15 mouse cellular contexts compared by ENCODE assay signal in genomic region chr5:77089901-77090300, GRCm38 (mm10). TPM values are rescaled to one million over a fixed set of nuclear protein-coding genes. Genes with fewer than 3 reads are reported as not detected.
DNase-seq lines count a peak whose midpoint lies in the region; ATAC-seq and TF ChIP-seq lines count a peak whose summit lies in the region.
"Had no signal": no experiment of that assay in that cellular context is flagged by ENCODE, and none has a peak within 500 bp of the region (broad histone marks: within the 10 kb centered on the region; RNA-seq: fewer than 3 reads in every experiment).

No protein-coding gene starts in this region.

- no peak for TF ChIP-seq POLR2A in brain, embryonic 14.5 days (IDR thresholded peaks at IDR 0.05; ENCODE audit: borderline replicate concordance, extremely low read depth, insufficient read depth, insufficient read length, poor library complexity, severe bottlenecking)

- no peak for TF ChIP-seq CTCF in brain, embryonic 14.5 days (IDR thresholded peaks at IDR 0.05; ENCODE audit: borderline replicate concordance, extremely low read depth, insufficient read depth, insufficient read length)
- no peak for TF ChIP-seq CTCF in hindbrain, postnatal 0 days (IDR thresholded peaks at IDR 0.05; ENCODE audit: low read depth)

- no peak overlapping the region for H3K4me3 ChIP-seq in hindbrain, embryonic 13.5 days
- no peak overlapping the region for H3K4me3 ChIP-seq in hindbrain, embryonic 10.5 days
- no peak overlapping the region for H3K4me3 ChIP-seq in forebrain, embryonic 13.5 days
- H3K4me3 ChIP-seq in hindbrain, postnatal 0 days (ENCODE audit: low read length) = no peak overlapping the region
- H3K4me3 ChIP-seq: embryonic facial prominence, embryonic 13.5 days; heart, adult 2 months; left cerebral cortex, adult 2 months; limb, embryonic 10.5 days had no signal

- WGBS in hindbrain, embryonic 13.5 days = 36% methylated on average over 8 of the region's 8 CpGs
- WGBS in hindbrain, embryonic 10.5 days = 56% methylated on average over 8 of the region's 8 CpGs
- 6% methylated on average over 8 of the region's 8 CpGs for WGBS in forebrain, embryonic 13.5 days
- WGBS in hindbrain, postnatal 0 days = 37% methylated on average over 8 of the region's 8 CpGs

- no peak for ATAC-seq in hindbrain, embryonic 13.5 days (ENCODE audit: low FRiP score)
- ATAC-seq in forebrain, embryonic 13.5 days = peak; percentile 47
- no peak for ATAC-seq in hindbrain, postnatal 0 days
- ATAC-seq: Patski had no signal

- H3K4me1 ChIP-seq in hindbrain, embryonic 13.5 days (replicated peaks) = peaks cover 18% of the 10 kb centered on the region
- peaks cover 15% of the 10 kb centered on the region for H3K4me1 ChIP-seq in hindbrain, embryonic 10.5 days (replicated peaks)
- peaks cover 21% of the 10 kb centered on the region for H3K4me1 ChIP-seq in forebrain, embryonic 13.5 days
- 0 out of 2 replicates have a peak, but pooled peaks cover 4% of the 10 kb centered on the region for H3K4me1 ChIP-seq in hindbrain, postnatal 0 days (ENCODE audit: insufficient read depth, low read length)

- H3K9me3 ChIP-seq in hindbrain, embryonic 13.5 days = no peaks in the 10 kb centered on the region
- H3K9me3 ChIP-seq in hindbrain, embryonic 10.5 days = no peaks in the 10 kb centered on the region
- no peaks in the 10 kb centered on the region for H3K9me3 ChIP-seq in forebrain, embryonic 13.5 days (replicated peaks)
- H3K9me3 ChIP-seq in hindbrain, postnatal 0 days (ENCODE audit: low read length) = no peaks in the 10 kb centered on the region
- H3K9me3 ChIP-seq: embryonic facial prominence, embryonic 13.5 days; limb, embryonic 10.5 days had no signal

- H3K9ac ChIP-seq in hindbrain, embryonic 13.5 days = no peak overlapping the region
- no peak overlapping the region for H3K9ac ChIP-seq in forebrain, embryonic 13.5 days
- H3K9ac ChIP-seq in hindbrain, postnatal 0 days (replicated peaks; ENCODE audit: low read length) = no peak overlapping the region
- H3K9ac ChIP-seq: embryonic facial prominence, embryonic 13.5 days; lung, embryonic 14.5 days had no signal

- no peaks in the 10 kb centered on the region for H3K36me3 ChIP-seq in hindbrain, embryonic 13.5 days
- H3K36me3 ChIP-seq in hindbrain, embryonic 10.5 days = no peaks in the 10 kb centered on the region
- H3K36me3 ChIP-seq in forebrain, embryonic 13.5 days (ENCODE audit: poor library complexity, severe bottlenecking) = no peaks in the 10 kb centered on the region
- H3K36me3 ChIP-seq in hindbrain, postnatal 0 days (ENCODE audit: insufficient read depth, low read length) = no peaks in the 10 kb centered on the region
- H3K36me3 ChIP-seq: embryonic facial prominence, embryonic 13.5 days; limb, embryonic 10.5 days had no signal

- H3K4me2 ChIP-seq in hindbrain, embryonic 13.5 days = no peak overlapping the region
- H3K4me2 ChIP-seq in forebrain, embryonic 13.5 days = 0 out of 2 replicates have a peak overlapping the region, but pooled peaks have one; percentile 6
- H3K4me2 ChIP-seq in hindbrain, postnatal 0 days (ENCODE audit: low read depth, low read length) = no peak overlapping the region
- H3K4me2 ChIP-seq: embryonic facial prominence, embryonic 13.5 days; liver, embryonic 11.5 days; lung, embryonic 14.5 days had no signal

- H3K27me3 ChIP-seq in hindbrain, embryonic 13.5 days = peaks cover 9% of the 10 kb centered on the region; the same call in 1 of the 2 replicates
- peaks cover 31% of the 10 kb centered on the region for H3K27me3 ChIP-seq in hindbrain, embryonic 10.5 days (ENCODE audit: insufficient read depth, poor library complexity, severe bottlenecking)
- peaks cover 38% of the 10 kb centered on the region for H3K27me3 ChIP-seq in forebrain, embryonic 13.5 days
- no peaks in the 10 kb centered on the region for H3K27me3 ChIP-seq in hindbrain, postnatal 0 days (ENCODE audit: insufficient read depth, low read length)

- peak overlapping the region; percentile 24 for H3K27ac ChIP-seq in hindbrain, embryonic 13.5 days
- no peak overlapping the region for H3K27ac ChIP-seq in hindbrain, embryonic 10.5 days
- H3K27ac ChIP-seq in forebrain, embryonic 13.5 days = peak overlapping the region; percentile 76
- H3K27ac ChIP-seq in hindbrain, postnatal 0 days = peak overlapping the region; percentile 15; the same call in 1 of the 2 replicates
- H3K27ac ChIP-seq: embryonic facial prominence, embryonic 13.5 days; heart, adult 2 months; kidney, postnatal 0 days; left cerebral cortex, adult 2 months; limb, embryonic 10.5 days had no signal

- DNase-seq in hindbrain, embryonic 10.5 days (ENCODE audit: low spot score) = no peak
- DNase-seq in brain, embryonic 14.5 days (ENCODE audit: low read depth) = peak; percentile 92
- peak; percentile 27 for DNase-seq in hindbrain, postnatal 0 days (ENCODE audit: low spot score)
- DNase-seq in kidney, adult 18-20 months = no peak
- DNase-seq in adipocyte (ENCODE audit: low spot score) = no peak

RNA-seq across cellular contexts. Expression of gene Hopx, which starts 25.0 kb away (rescaled TPM):
- polyA plus RNA-seq in hindbrain, embryonic 13.5 days (2015; fragmentation: Nextera tagmentation; extraction: Ambion mirVana) = 4.4 and 6.4 TPM in 2 replicates
- polyA plus RNA-seq in hindbrain, embryonic 10.5 days (2016; fragmentation: Nextera tagmentation; extraction: Ambion mirVana) = 0.20 and 0.34 TPM in 2 replicates
- polyA plus RNA-seq in brain, embryonic 14.5 days (2012; rRNA removed) = 22.5 and 28.1 TPM in 2 replicates
- 1.4 and 1.5 TPM in 2 replicates for polyA plus RNA-seq in forebrain, embryonic 13.5 days (2015; fragmentation: Nextera tagmentation; extraction: Ambion mirVana)
- total RNA-seq in hindbrain, postnatal 0 days (2014; rRNA removed) = 69.6 and 94.8 TPM in 2 replicates
- 7.3 and 10.3 TPM in 2 replicates for polyA plus RNA-seq in hindbrain, postnatal 0 days (2015; fragmentation: Nextera tagmentation; extraction: Ambion mirVana)
- polyA plus RNA-seq: limb, embryonic 10.5 days; Patski had no signal

Comparison
In these comparisons a context has a peak if more than half of its experiments do, and no peak if none do; other contexts are left out.
1. DNase-seq: peak in brain, embryonic 14.5 days (single experiment) and hindbrain, postnatal 0 days (single experiment); none in hindbrain, embryonic 10.5 days (single experiment), kidney, adult 18-20 months (single experiment) and adipocyte (single experiment).